Mouse (Mus musculus) CH12.LX (cell line): Measurements from ENCODE around the gene Hoxc10.

Experiments
- CHD1 ChIP-seq: IDR thresholded peaks from 2 replicates; pipeline ENCODE4 v1.6.1; 2012; ENCODE audit warnings: low read depth, low read length, improper control_type of control experiment, inconsistent platforms
- CHD2 ChIP-seq: IDR thresholded peaks from 2 replicates; pipeline ENCODE4 v1.6.1; 2011; ENCODE audit warnings: low read length, improper control_type of control experiment
- CTCF ChIP-seq, 2 experiments: IDR thresholded peaks in 1 of 2; conservative IDR thresholded peaks in 1 of 2; 2 replicates each; pipeline ENCODE4 v1.5.1; 2011 to 2012; ENCODE audit warnings: low read depth in 2 of 2, low read length in 2 of 2, improper control_type of control experiment in 1 of 2, inconsistent platforms in 1 of 2, mild to moderate bottlenecking in 1 of 2, moderate library complexity in 1 of 2
- E2F4 ChIP-seq: IDR thresholded peaks from 2 replicates; pipeline ENCODE4 v1.6.1; 2011; ENCODE audit warnings: low read depth, low read length, improper control_type of control experiment; ENCODE audit not compliant: insufficient replicate concordance
- JUND ChIP-seq: conservative IDR thresholded peaks from 2 replicates; pipeline ENCODE4 v1.6.1; 2011; ENCODE audit warnings: low read depth, low read length, improper control_type of control experiment
- KAT2A ChIP-seq: IDR thresholded peaks from 2 replicates; pipeline ENCODE4 v1.6.1; 2012; ENCODE audit warnings: low read length, improper control_type of control experiment, inconsistent platforms; ENCODE audit not compliant: insufficient replicate concordance
- NELFE ChIP-seq: IDR thresholded peaks from 2 replicates; pipeline ENCODE4 v1.6.1; 2011; ENCODE audit warnings: low read depth, low read length, improper control_type of control experiment
- POLR2A ChIP-seq: IDR thresholded peaks from 2 replicates; pipeline ENCODE4 v1.6.1; 2011; ENCODE audit warnings: low read depth, mild to moderate bottlenecking, improper control_type of control experiment, low read length
- SMC3 ChIP-seq: IDR thresholded peaks from 2 replicates; pipeline ENCODE4 v1.6.1; 2011; ENCODE audit warnings: low read depth, low read length, improper control_type of control experiment
- ZNF384 ChIP-seq: IDR thresholded peaks from 2 replicates; pipeline ENCODE4 v1.6.1; 2012; ENCODE audit warnings: low read depth, low read length, improper control_type of control experiment, inconsistent platforms

DNA sequence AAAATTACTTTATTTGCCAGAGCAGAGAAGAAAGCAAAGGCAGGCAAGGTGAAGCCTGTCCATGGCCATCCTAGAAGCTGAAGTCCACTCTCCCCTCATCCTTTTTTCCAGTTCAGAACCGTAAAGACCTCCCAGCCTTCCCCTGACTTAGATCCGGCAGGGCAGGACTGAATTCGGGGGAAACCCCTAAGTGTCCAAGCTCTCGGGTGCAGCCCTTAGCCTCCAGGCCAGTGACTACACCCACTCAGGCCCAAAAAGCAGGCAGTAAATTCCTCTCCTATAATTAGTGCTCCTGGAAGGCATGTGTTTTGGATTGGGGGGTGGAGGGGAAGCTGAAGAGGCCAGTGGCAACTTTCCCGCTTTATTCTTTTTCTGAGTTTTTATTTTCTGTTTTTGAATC lies 39.2 kb downstream of the Hoxc10 start:
- no peak; the same call in 1 of the 2 replicates for TF ChIP-seq ZNF384
- TF ChIP-seq KAT2A = no peak
- no peak for TF ChIP-seq CTCF (conservative IDR thresholded peaks at IDR 0.05 in 1 of 2, IDR thresholded peaks at IDR 0.05 in 1 of 2; ENCODE audit: low read depth in 2 of 2, low read length in 2 of 2)
- no peak for TF ChIP-seq POLR2A
- no peak for TF ChIP-seq CHD1
- no peak for TF ChIP-seq SMC3
- no peak for TF ChIP-seq NELFE
- no peak for TF ChIP-seq E2F4
- no peak for TF ChIP-seq CHD2
- no peak for TF ChIP-seq JUND
